Mouse (Mus musculus): ENCODE results near the gene Vmn2r94. TPM values are rescaled to one million over a fixed set of nuclear protein-coding genes. Genes with fewer than 3 reads are reported as not detected.

Gene Vmn2r94
- total RNA-seq, 1 experiment, result 0.04 TPM

DNA sequence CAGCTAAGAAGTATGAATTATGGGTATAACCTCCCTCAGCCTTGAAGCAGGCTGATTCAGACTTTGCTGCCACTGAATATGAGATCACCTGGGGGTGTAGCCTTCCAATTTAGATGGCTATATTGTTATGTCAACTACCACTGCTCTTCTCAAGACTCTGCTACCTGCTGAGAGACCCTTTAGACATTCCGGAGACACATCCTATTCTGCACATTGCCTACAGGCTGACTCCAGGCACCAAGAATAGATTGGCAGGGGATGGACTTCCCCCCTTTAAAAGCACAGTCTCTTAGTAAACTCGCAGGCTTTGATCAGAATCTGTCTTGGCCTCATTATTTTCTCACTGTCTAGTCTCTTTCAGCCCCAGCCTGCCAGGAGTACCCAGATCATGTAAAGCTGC lies 45.6 kb downstream of the Vmn2r94 start:
- no peaks in the 10 kb centered on the region for H3K9me3 ChIP-seq (ENCODE audit: control insufficient read depth, insufficient read depth, low read depth, low read length)
- in situ Hi-C loops (cut with MboI; ENCODE audit: low sequenced_read_pairs in 2 of 2, unreplicated experiment in 2 of 2), result no loop called here
- TF ChIP-seq ZNF384 (IDR thresholded peaks at IDR 0.05; ENCODE audit: low read depth, low read length), result no peak
- no peak for TF ChIP-seq HCFC1 (IDR thresholded peaks at IDR 0.05; ENCODE audit: borderline replicate concordance, insufficient read depth, low read length)
- TF ChIP-seq ZC3H11A (IDR thresholded peaks at IDR 0.05; ENCODE audit: borderline replicate concordance, low read depth, low read length), result no peak
- no peak overlapping the region for H3K27ac ChIP-seq (ENCODE audit: insufficient read depth, low read depth, low read length, poor library complexity, severe bottlenecking)
- no peak overlapping the region for H3K4me3 ChIP-seq (ENCODE audit: insufficient read depth in 1 of 2, low read depth in 1 of 2, low read length in 2 of 2, poor library complexity in 1 of 2, severe bottlenecking in 1 of 2)
- DNase-seq (ENCODE audit: low read depth, low spot score), result peak; percentile 1
- H3K36me3 ChIP-seq (ENCODE audit: control insufficient read depth, insufficient read depth, low read length, poor library complexity, severe bottlenecking), result no peaks in the 10 kb centered on the region
- no peak overlapping the region for H3K9ac ChIP-seq (ENCODE audit: insufficient read depth, low read depth, low read length, poor library complexity, severe bottlenecking)
- no peaks in the 10 kb centered on the region for H3K4me1 ChIP-seq (ENCODE audit: control insufficient read depth in 2 of 2, insufficient read depth in 2 of 2, low read length in 2 of 2, poor library complexity in 1 of 2)

DNA sequence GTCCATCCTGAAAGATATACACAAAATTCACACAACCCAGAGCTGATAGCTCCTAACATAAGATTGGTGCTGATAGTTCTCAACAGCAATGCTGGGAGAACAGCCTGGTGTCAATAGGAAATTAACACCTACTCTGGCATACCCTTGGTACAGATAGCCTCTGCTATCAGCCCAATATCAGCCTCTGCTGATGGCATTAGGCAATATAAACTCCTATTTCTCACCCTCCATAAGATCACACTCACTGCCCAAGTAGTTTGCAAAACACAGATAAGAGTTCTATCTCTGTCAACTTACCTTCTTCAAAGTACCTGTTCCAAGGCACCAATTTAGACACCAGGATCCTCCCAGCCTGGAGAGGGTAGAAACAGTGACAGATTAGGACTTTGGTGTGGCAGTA lies 56.3 kb downstream of the Vmn2r94 start:
- no peaks in the 10 kb centered on the region for H3K36me3 ChIP-seq (ENCODE audit: control insufficient read depth, insufficient read depth, low read length, poor library complexity, severe bottlenecking)
- DNase-seq (ENCODE audit: low read depth, low spot score), result no peak
- in situ Hi-C loops (cut with MboI; ENCODE audit: low sequenced_read_pairs in 2 of 2, unreplicated experiment in 2 of 2), result no loop called here
- no peak overlapping the region for H3K9ac ChIP-seq (ENCODE audit: insufficient read depth, low read depth, low read length, poor library complexity, severe bottlenecking)
- no peaks in the 10 kb centered on the region for H3K4me1 ChIP-seq (ENCODE audit: control insufficient read depth in 2 of 2, insufficient read depth in 2 of 2, low read length in 2 of 2, poor library complexity in 1 of 2)
- H3K4me3 ChIP-seq (ENCODE audit: insufficient read depth in 1 of 2, low read depth in 1 of 2, low read length in 2 of 2, poor library complexity in 1 of 2, severe bottlenecking in 1 of 2), result no peak overlapping the region
- H3K9me3 ChIP-seq (ENCODE audit: control insufficient read depth, insufficient read depth, low read depth, low read length), result no peaks in the 10 kb centered on the region; the same call in 1 of the 2 replicates
- TF ChIP-seq ZNF384 (IDR thresholded peaks at IDR 0.05; ENCODE audit: low read depth, low read length) (no peak), CHD2 (IDR thresholded peaks at IDR 0.05; ENCODE audit: low read depth, low read length) (no peak), ZC3H11A (IDR thresholded peaks at IDR 0.05; ENCODE audit: borderline replicate concordance, low read depth, low read length) (no peak)
- no peak overlapping the region for H3K27ac ChIP-seq (ENCODE audit: insufficient read depth, low read depth, low read length, poor library complexity, severe bottlenecking)

Other genes with a start within 250 kb of the Vmn2r94 start
- gene Vmn2r124, start 228.3 kb downstream of the Vmn2r94 start, total RNA-seq (2012; rRNA removed), result not detected in 2 replicates
- not detected in 2 replicates for gene Vmn2r91, start 192.7 kb downstream of the Vmn2r94 start, total RNA-seq (2012; rRNA removed)
- gene Vmn2r92, start 125.9 kb downstream of the Vmn2r94 start, total RNA-seq (2012; rRNA removed), result not detected in 2 replicates
- gene Vmn2r93, start 20.3 kb upstream of the Vmn2r94 start, total RNA-seq (2012; rRNA removed), result not detected in 2 replicates
- gene Vmn2r95, start 146.3 kb upstream of the Vmn2r94 start, total RNA-seq (2012; rRNA removed), result not detected in 2 replicates

Data from ES-E14 (cell line).